Mouse (Mus musculus): ENCODE measurements around the gene Kif24.

The Kif24 gene

DNA sequence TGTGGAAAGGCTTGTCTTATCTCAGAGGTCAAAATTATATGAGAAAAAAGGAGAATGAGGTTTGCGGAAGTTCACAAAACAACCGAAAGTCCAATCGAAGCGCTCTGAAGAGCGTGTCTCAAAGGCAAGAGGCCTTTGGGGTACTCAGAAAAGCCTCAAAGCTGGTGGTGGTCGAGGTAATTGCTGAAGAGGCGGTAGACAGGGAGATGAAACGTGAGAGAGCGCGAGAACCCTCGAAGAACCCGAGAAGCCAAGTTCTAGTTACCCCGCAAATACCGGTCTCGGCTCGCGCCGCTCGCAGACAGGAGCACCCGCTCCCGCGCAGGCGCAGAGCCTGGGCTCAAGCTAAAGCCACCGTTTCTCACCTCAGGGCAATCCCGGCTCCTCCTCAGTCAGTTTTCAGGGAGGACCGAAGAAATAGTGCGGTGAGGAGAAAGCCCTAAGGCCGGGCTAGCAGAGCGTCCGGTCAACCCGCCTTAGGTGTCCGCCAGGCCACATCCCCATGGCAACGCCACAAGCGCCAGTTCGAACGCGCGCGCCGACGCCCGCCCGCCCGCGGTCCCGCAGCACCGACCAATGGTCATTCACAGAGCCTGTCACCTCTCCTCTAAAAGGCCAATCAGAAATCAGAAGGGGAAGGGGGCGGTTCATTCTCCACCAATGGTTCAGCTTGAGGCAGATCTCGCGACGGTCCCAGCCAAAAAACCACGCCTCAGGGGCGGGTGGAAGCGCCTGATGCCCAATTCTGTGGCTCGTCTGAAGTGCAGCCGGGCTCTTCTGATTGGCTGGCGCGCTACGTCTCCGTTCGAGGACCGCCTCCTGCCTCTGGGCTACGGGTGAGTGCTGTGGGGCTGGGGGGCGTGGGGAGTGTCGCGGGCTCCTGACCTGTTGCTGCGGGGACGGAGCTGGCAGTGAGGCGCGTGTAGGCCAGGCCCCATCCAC, at the start of gene Kif24, which contains the start of gene Nudt2:
TSS of gene Kif24 (minus strand) at position 543 of the 942 bp plus-strand sequence.
TSS of gene Nudt2 (plus strand) at position 807 of the 942 bp plus-strand sequence.
- DNase-seq (ENCODE audit: low spot score) = peak; percentile 34

DNA sequence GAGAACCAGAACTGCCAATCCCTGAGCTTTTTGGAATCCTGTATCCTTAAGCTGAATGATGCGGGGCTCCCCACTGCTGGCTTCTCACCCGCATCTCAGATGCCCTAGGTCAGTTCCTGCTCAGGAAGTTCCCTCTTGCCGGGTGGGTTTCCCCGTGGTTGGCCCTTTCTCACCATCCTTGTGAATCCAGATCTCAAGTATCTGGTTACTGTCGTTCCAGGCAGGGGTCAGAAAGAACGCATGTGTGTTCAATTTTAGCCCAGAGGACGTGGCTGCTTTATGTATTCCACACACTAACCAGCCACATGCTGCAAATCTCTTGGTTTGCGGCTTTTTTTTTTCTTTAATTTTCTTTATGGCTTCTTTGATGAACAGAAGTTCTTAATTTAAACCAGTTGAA, 49.0 kb upstream of the Kif24 start:
- no peak for DNase-seq (ENCODE audit: low spot score)

DNA sequence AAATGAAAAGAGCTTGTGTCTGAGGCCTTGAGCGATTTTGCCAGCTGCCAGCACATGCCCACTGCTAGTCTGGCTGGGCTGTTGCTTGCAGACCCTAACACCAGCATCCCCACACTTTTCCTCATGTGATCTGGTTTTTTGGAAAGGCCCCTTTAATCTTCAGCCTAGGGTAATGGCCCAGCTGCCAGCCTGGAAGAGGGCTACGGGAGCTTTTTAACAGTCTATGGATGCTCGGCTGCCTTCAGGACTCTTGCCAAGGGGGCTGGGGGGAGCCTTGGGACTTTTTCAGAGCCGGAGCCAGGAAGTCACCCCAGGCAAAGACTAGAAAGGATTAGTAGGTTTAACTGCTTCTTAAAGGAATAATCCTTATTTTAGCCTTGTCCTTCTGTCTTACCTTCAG, 48.6 kb upstream of the Kif24 start:
- no peak for DNase-seq (ENCODE audit: low spot score)

DNA sequence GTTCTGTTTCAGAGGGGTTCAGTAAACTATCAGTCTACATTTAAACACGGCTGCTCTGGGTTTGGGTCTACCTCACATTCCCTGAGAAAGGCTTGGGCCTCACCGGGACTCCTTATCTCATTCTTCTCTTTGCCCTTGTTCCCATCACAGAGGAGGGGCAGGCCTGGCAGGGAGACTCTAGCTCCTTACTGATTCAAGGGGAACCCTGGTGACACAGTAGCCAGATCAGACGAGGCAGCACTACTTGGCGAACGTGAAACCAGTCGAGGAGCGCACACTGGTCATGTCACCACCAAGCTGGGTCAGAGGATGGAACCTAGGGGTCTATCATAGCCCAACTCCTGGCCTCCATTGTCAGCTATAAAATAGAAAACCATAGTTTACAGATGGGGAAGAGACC, 43.3 kb upstream of the Kif24 start:
- no peak for DNase-seq (ENCODE audit: low spot score)

DNA sequence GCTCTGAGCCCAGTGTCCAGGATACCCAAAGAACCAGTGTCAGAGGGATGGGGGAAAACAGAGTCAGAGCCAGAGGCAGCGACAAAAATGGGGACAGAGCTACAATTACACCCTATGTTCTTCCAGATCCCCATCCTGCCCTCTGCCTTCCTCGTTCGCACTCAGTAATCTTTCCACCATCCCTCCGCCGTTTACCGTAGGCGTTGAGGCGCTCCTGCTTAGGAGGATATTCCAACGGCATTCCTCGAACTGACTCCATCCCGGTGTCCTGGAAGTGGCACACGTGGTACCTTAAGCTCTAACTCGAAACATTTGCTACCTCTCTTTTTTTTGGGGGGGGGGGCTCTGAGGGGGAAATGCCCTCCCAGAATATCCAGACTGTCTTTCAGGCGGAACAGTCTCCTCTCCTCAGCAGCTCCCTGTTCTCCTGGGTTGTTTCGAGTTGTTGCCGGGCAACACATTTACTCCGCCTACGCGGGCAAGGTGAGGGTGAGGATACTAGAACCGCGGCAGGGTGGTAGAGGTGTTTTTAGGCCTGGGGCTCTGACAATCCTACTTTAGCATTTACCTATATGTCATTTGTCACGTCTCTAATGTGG, 42.7 kb upstream of the Kif24 start:
- peak; percentile 45 for DNase-seq (ENCODE audit: low spot score)

DNA sequence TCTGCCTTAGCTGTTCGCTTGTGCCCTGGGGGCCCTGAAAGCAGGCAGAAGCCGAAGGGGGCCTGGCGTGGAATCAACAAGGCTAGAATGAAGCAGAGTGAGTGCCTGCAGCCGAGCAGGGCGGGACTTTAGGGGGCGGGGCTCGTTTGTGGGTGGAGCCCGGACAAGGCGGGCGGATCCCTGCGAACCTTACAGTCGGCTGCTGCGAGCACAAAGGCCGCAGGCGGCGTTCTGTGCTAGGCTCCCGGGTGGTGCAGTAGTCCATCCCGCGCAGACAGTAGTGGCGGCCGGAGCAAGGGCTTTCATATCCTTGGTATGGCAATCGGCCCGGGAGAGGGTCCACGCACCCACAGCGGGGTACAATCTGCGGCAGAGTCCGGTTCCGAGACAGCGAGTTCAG, 42.2 kb upstream of the Kif24 start:
- peak; percentile 78 for DNase-seq (ENCODE audit: low spot score)

DNA sequence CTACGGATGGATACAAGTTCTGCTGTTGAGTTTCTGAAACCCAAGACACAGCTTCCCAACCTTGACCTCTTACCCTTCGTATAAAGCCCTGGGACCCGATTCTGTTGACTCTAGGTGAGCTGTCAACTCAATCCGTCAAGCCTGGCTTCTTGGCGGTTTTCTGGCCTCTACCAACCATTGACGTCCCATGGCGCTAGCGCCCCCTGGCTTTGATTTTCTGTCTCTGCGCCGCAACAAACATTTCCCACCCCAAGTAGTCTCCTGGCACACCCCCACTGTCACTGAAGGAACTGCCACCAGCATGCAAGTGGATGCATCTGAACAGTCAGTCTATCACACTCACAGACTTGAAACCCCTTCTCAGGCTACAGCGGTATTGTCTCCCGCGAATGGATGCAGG, 41.5 kb upstream of the Kif24 start:
- DNase-seq (ENCODE audit: low spot score) = peak; percentile 64

DNA sequence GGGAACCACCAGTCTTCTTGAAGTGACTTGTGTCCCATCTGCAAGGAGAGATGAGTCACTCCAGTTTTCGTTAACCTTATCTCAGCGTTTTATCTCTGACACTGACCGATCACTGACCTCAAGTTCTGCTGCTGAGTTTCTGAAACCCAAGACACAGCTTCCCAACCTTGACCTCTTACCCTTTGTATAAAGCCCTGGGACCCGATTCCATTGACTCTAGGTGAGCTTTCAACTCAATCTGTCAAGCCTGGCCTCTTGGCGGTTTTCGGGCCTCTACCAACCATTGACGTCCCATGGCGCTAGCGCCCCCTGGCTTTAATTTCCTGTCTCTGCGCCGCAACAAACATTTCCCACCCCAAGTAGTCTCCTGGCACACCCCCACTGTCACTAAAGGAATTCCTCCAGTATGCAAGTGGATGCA, 40.5 kb upstream of the Kif24 start:
- no peak for DNase-seq (ENCODE audit: low spot score)

DNA sequence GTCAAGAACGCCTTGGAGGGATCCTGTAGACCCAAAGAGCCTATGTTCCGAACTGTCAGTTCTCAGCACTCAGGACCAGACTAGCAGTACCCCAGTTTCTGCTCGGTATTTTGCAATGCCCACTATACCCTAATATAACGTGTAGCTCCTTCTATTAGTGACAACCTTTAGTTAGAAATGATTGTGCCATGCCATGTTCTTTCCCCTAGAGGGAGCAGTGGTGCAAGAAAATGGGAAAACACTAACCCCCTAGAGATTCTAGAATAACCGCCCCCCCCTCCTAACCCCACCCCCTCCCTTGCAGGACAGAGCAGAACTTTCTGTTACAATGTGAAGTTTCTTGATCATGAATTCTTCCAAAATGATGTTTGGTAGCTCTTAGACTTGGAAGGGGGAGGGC, 39.6 kb upstream of the Kif24 start:
- DNase-seq (ENCODE audit: low spot score) = no peak

DNA sequence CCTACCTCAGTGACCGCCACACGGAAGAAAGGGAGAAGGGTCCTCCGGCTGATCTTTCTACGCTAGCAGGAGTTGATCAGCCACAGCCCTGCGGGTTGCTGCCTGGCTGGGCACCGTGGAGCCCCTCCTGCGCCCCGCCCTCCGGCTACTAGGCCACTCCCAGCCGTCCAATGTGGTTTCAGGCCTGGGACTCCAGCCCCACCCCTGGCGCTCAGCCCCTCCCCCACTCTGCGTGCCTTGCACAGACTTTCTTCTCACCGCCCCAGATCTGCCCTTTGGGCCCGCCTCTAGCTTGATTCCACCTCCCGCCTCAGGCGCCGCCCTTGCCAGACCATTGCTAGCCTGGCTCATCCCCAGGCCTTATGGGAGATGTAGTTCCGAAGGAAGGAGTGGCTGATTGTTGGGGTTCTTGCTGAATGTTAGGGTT, 38.3 kb upstream of the Kif24 start, which contains the start of gene AI464131:
TSS of gene AI464131 (minus strand) at position 91 of the 427 bp plus-strand sequence.
- DNase-seq (ENCODE audit: low spot score) = peak; percentile 96

DNA sequence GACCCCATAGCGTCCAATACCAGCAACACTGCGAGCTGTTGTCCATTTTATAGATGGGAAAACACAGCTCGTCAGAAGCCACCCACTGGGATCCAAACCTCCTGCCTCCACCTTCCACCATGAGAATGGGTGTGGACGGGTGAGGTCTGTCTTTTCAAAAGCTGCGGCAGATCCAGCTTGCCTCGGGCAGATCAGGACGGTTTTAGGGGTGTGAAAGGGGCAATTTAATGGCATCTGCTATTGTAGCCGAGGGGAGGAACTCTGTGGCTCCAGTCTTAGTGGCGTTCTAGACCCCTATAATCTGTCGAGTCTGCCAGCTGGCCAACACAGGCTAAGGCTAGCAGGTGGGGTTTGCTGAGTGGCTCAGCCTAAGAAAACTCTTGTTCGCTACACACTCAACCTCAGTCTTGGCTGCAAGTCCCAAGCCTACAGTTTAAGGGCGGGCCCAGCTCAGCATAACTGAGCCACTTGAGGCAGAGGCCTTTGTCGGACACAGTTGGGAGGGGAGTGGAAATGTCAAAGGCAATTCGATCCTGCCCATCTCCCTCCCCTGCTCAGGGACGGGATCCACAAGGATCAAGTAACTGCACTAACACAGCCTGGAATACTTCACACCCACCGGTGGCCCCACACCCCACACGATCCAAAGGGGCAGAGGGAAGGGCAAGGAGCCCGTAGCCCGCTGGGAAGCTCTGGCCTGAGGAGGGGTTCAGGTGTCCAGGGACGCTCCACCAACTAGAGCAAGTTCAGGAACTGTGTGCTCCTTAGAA, 37.7 kb upstream of the Kif24 start:
- DNase-seq (ENCODE audit: low spot score) = peak; percentile 26

DNA sequence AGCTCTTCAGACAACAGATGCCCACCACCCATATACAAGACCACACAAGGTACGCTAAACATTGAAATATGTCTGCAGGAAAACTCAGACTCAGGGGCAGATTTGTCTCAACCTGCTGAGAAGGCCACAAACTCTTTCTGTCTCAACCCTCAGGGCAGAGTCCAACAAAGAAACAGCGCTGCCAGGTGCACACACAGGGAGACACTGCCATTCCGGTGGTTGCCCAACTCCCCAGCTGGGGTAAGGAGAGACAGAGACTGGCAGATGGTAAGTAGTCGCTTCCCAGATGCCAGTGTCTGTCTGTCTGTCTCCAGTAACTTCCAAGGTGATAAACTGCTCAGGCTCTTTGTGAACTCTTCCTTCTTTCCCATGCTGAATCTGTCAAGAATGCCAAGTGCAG, 36.1 kb upstream of the Kif24 start:
- DNase-seq (ENCODE audit: low spot score) = no peak

DNA sequence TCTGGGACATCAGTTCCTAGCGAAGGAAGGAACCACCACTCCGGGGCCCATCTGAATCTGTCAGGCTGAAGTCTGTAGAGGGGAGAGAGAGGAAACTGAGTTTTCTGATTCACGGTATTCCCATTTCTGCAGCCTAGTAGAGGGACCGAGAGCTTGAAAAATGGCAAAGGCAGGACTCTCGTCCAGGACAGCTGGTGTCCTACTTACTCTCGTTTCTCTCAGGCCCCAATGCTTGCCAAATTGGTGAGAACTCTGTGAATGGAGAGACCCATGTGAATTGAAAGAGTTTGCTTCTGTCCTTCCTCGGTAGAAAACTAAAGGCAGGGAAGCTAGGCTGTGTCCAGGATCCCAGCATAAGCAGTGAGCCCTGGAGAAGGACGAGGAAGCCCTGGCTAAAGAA, 34.9 kb upstream of the Kif24 start:
- DNase-seq (ENCODE audit: low spot score) = no peak

DNA sequence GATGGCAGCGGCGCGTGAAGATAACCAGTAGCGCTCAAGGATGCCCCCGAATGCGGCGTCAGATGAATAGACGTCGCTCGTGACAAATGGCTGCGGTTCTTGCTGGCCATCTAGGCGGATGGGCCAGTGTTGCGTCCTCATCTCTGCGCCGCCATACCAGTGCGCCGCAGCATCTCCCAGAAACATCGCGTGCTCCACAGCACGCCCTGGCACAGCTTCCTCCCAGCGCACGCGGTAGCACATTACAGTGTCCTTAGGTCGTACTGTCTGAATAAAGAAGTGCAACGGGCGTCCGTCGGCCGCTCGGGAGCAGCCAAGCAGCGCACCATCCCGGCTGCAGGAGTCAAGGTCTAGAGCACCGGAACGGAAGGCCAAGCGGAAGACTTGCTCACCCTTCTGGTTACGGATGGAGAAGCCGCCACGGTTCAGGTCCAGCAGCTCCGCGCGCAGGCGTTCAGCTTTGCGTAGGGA, 34.3 kb upstream of the Kif24 start:
- DNase-seq (ENCODE audit: low spot score) = no peak

DNA sequence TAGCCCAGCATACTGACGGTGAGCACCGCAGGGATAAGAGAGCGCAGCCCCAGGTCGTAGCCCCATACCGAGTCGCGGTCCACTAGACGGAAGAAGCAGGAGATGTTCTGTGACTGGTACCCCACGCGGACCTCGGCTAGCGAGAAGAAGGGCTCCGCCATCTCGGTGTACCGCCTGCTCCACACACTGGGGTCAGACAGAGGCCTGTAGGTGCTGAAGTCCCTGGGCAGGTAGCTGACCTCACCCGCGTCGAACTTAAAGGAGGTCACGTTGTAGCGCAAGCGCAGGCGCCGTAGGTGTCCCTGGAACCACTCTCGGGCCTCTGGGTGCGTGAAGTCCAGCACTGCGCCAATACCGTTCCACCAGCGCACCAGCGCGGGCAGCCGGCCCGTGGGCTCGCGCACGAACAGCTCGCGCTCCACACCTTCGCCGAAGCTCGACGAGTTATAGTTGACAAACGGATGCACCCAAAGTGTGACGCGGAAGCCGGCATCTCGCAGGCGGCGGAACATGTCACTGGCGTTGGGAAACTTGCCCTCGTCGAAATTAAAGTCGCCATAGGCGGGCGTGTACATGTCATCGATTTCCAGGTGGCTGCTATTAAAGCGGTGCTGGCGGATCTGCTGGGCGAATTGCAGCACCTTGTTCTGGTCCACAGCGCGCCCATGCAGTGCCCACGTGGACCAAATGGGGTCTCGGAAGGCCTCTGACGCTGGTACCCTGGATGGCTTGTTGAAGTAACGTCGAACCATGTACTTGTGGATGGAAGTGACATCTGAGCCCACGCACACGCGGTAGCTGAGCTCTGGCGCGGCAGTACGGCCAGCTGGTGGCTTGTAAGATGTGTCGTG, 33.5 kb upstream of the Kif24 start:
- DNase-seq (ENCODE audit: low spot score) = no peak

DNA sequence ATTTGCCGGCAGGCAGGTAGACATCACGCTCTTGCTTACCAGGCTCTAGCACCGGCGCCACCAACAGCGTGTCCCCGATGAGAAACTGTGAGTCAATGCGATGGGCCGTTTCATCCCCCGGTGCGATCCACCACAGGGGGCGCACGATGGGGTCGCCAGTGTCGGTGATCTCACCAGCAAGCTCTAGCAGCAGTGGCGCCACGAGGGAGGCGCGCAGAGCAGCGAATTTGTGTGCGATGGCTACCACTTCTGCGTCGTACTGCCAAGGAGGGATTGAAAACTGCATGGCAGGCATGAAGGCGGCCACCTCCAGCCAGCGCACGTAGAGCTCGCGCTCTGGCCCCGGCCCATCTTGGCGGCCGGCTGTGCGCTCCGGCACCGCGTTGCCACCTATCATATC, 32.9 kb upstream of the Kif24 start:
- no peak for DNase-seq (ENCODE audit: low spot score)

DNA sequence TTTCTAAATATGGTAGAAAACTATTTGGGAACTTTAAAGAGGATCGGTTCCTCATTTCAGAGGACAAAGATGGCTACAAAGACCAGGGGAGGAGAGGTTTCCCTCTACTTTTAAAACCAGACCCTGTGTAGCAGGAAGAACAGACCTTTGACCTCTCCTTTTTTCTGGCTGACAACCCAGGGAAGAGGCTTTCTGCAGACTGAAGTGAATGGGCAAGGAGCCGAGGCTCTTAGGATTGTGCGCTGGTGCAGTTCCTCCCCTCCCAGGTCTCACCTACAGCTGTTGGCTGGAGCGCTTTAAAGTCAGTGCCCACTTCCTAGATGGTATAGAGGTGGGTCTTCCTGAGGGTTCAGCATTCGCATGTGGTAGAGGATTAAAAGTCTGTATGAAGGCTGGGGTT, 32.4 kb upstream of the Kif24 start:
- no peak for DNase-seq (ENCODE audit: low spot score)

DNA sequence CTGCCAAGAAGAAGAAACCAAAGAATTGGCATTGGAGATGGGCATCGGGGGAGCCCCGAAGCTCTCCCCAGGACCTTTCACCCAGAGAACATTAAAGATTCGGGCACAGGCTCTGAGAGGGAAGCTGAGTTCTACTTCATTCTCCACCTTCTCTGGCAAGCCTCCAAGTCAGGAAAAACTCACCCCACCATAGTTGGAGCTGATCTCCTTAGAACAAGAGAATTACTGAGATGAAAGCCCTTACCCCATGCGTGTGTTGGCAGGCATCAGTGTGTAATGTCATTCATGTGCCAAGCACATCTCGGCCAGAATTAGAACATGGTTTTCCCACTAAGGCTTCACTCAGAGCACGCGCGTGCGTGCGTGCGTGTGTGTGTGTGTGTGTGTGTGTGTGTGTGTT, 31.2 kb upstream of the Kif24 start:
- DNase-seq (ENCODE audit: low spot score) = no peak

DNA sequence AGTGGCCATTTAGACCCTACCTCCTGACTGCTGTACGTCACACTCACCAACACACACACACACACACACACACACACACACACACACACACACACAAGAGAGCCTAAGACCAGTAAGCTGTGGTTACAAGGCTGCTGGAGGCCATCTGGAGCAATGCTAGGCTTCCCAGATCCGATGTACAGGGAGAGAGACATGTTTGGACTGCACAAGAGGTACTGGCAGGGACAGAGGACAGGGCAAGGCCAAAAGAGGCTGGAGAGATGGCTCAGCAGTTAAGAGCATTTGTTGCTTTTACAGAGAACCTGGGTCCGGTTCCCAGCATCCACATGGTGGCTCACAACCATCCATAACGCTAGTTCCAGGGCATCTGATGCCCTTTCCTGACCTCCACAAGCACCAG, 30.4 kb upstream of the Kif24 start:
- DNase-seq (ENCODE audit: low spot score) = no peak

DNA sequence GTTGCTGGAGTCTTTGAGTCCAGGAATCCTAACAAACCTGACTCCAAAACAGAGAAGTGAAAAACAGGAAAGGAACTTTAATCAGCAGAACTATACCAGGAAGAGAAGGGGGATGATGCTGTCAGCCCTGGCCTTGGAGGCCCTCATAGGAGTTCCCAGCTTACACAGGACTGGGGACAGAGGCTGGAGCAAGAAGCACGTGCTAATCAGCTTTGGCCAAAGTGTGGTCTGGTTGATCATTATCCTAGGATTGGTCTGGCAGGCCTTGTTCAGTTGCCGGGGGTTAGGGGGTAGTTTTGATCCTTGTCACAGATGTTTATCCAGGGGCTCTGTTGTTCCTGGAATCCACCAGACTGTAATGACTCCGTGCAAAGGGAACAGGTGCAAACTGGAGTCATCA, 29.7 kb upstream of the Kif24 start:
- no peak for DNase-seq (ENCODE audit: low spot score)

DNA sequence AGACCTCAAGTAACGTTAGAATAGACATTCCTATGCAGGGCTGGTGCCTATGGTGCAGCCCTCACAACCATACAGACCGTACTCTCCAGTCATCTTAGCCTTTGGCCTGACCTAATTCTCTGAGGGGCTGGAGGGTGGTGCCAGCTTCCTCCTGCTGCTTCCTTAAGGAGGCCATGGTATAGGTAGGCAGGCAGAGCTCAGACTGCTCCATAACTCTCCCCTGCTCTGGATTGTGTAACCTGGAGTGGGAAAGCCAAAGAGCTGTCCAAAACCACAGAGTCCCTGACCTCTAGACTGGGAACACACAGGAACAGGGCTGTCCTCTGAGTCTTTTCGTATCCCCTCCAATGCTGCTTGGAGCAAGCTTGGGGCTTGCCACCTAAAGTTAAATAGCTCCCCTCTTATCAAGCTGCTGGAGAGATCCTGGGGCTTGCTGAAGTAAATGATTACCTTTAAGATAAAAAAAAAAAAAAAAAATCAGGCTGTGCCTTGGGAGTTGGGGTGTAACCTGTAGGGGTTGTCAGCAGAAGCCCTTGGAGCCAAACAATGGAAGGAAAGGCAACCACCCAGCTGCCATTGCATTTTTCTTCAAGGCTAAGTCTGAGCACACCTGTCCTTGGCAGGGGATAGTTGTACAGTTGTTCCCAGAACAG, 28.9 kb upstream of the Kif24 start:
- no peak for DNase-seq (ENCODE audit: low spot score)

Measured in MN1 (cell line).